10 mouse cellular contexts compared by ENCODE assay signal in genomic region chr5:100643253-100643990, GRCm38 (mm10). TPM values are rescaled to one million over a fixed set of nuclear protein-coding genes. Genes with fewer than 3 reads are reported as not detected.
DNase-seq lines count a peak whose midpoint lies in the region; ATAC-seq and TF ChIP-seq lines count a peak whose summit lies in the region.
"Had no signal": no experiment of that assay in that cellular context is flagged by ENCODE, and none has a peak within 500 bp of the region (broad histone marks: within the 10 kb centered on the region; RNA-seq: fewer than 3 reads in every experiment).

No protein-coding gene starts in this region.

- no peaks in the 10 kb centered on the region for H3K36me3 ChIP-seq in heart, embryonic 14.5 days (ENCODE audit: control insufficient read depth, insufficient read depth, low read length)
- no peaks in the 10 kb centered on the region for H3K36me3 ChIP-seq in liver, embryonic 14.5 days (replicated peaks; ENCODE audit: control insufficient read depth, insufficient read depth, low read depth)
- H3K36me3 ChIP-seq in neural tube, embryonic 15.5 days, result no peaks in the 10 kb centered on the region
- H3K36me3 ChIP-seq: embryonic facial prominence, embryonic 15.5 days; limb, embryonic 13.5 days had no signal

- H3K4me2 ChIP-seq in heart, embryonic 14.5 days (ENCODE audit: low read length), result peak overlapping the region; percentile 37
- H3K4me2 ChIP-seq in liver, embryonic 14.5 days (ENCODE audit: low read depth), result peak overlapping the region; percentile 58
- H3K4me2 ChIP-seq in neural tube, embryonic 15.5 days, result no peak overlapping the region
- H3K4me2 ChIP-seq: embryonic facial prominence, embryonic 15.5 days; limb, embryonic 13.5 days had no signal

- TF ChIP-seq CTCF in liver, embryonic 14.5 days (IDR thresholded peaks at IDR 0.05; ENCODE audit: low read depth), result no peak

- TF ChIP-seq EP300 in liver, embryonic 14.5 days (IDR thresholded peaks at IDR 0.05; ENCODE audit: low read depth), result no peak

- peaks cover 20 to 26% of the 10 kb centered on the region in 2 experiments for H3K4me1 ChIP-seq in heart, embryonic 14.5 days (ENCODE audit: control insufficient read depth in 2 of 2, insufficient read depth in 2 of 2, low read length in 2 of 2)
- H3K4me1 ChIP-seq in liver, embryonic 14.5 days (replicated peaks; ENCODE audit: control insufficient read depth in 2 of 2, insufficient read depth in 2 of 2, low read length in 1 of 2), result peaks cover 43 to 60% of the 10 kb centered on the region in 2 experiments
- no peaks in the 10 kb centered on the region for H3K4me1 ChIP-seq in neural tube, embryonic 15.5 days
- H3K4me1 ChIP-seq: embryonic facial prominence, embryonic 15.5 days; limb, embryonic 13.5 days had no signal

- H3K9ac ChIP-seq in heart, embryonic 14.5 days (ENCODE audit: low read length), result no peak overlapping the region
- H3K9ac ChIP-seq in liver, embryonic 14.5 days (replicated peaks), result peak overlapping the region; percentile 38; the same call in 1 of the 2 replicates
- no peak overlapping the region for H3K9ac ChIP-seq in neural tube, embryonic 15.5 days (replicated peaks)
- H3K9ac ChIP-seq: embryonic facial prominence, embryonic 15.5 days; limb, embryonic 13.5 days had no signal

- H3K27me3 ChIP-seq in heart, embryonic 14.5 days (ENCODE audit: control insufficient read depth, insufficient read depth, low read length), result no peaks in the 10 kb centered on the region
- H3K27me3 ChIP-seq in liver, embryonic 14.5 days (ENCODE audit: control insufficient read depth, insufficient read depth, low read length), result no peaks in the 10 kb centered on the region; the same call in 1 of the 2 replicates
- no peaks in the 10 kb centered on the region for H3K27me3 ChIP-seq in neural tube, embryonic 15.5 days (replicated peaks)
- H3K27me3 ChIP-seq: embryonic facial prominence, embryonic 15.5 days; limb, embryonic 13.5 days had no signal

- no peaks in the 10 kb centered on the region for H3K9me3 ChIP-seq in heart, embryonic 14.5 days (ENCODE audit: control insufficient read depth, low read length)
- H3K9me3 ChIP-seq in liver, embryonic 14.5 days (ENCODE audit: control insufficient read depth, low read length), result no peaks in the 10 kb centered on the region
- no peaks in the 10 kb centered on the region for H3K9me3 ChIP-seq in neural tube, embryonic 15.5 days (replicated peaks)
- H3K9me3 ChIP-seq: embryonic facial prominence, embryonic 15.5 days; limb, embryonic 13.5 days had no signal

- 52% methylated on average over 12 of the region's 12 CpGs for WGBS in heart, embryonic 14.5 days
- WGBS in liver, embryonic 14.5 days (ENCODE audit: insufficient replicate concordance), result 28% methylated on average over 12 of the region's 12 CpGs
- WGBS in neural tube, embryonic 15.5 days, result 83% methylated on average over 12 of the region's 12 CpGs

- no peak overlapping the region; a peak in 1 of 4 replicates for H3K27ac ChIP-seq in heart, embryonic 14.5 days (replicated peaks in 1 of 2; ENCODE audit: control insufficient read depth in 1 of 2, insufficient read depth in 1 of 2, low read depth in 2 of 2, low read length in 2 of 2)
- peak overlapping the region; percentile 76 for H3K27ac ChIP-seq in liver, embryonic 14.5 days
- no peak overlapping the region for H3K27ac ChIP-seq in neural tube, embryonic 15.5 days (replicated peaks)
- H3K27ac ChIP-seq: embryonic facial prominence, embryonic 15.5 days; limb, embryonic 13.5 days had no signal

- peak; percentile 7 for DNase-seq in cerebellum, adult 9-10 months
- DNase-seq in right cerebral cortex, adult 18-20 months, result peak; percentile 45
- no peak for DNase-seq in right cerebral cortex, postnatal 4 days
- DNase-seq in liver, embryonic 14.5 days (ENCODE audit: low read depth in 3 of 3, low spot score in 3 of 3), result no peak
- peak; percentile 54 for DNase-seq in thymus, postnatal 25 days

- H3K4me3 ChIP-seq in heart, embryonic 14.5 days (ENCODE audit: control insufficient read depth in 1 of 2, insufficient read depth in 1 of 2, low read depth in 1 of 2, low read length in 2 of 2), result no peak overlapping the region
- H3K4me3 ChIP-seq in liver, embryonic 14.5 days (ENCODE audit: insufficient read depth in 1 of 2, low read depth in 2 of 2, low read length in 2 of 2), result no peak overlapping the region
- no peak overlapping the region for H3K4me3 ChIP-seq in neural tube, embryonic 15.5 days (replicated peaks)
- H3K4me3 ChIP-seq: embryonic facial prominence, embryonic 15.5 days; limb, embryonic 13.5 days had no signal

- ATAC-seq in cerebellum, adult (ENCODE audit: insufficient number of reproducible peaks, low FRiP score, low TSS enrichment), result no peak
- no peak for ATAC-seq in heart, embryonic 14.5 days (ENCODE audit: insufficient number of reproducible peaks, insufficient read depth, low FRiP score, low read depth)
- no peak for ATAC-seq in liver, embryonic 14.5 days (ENCODE audit: insufficient read depth)
- no peak for ATAC-seq in neural tube, embryonic 15.5 days (ENCODE audit: low FRiP score)

RNA-seq across cellular contexts. Expression of gene Coq2, which starts 31.5 kb away (rescaled TPM):
- 83.6 and 86.4 TPM in 2 replicates for polyA plus RNA-seq in heart, embryonic 14.5 days (2014; fragmentation: Nextera tagmentation; extraction: Ambion mirVana)
- 19.2 and 23.8 TPM in 2 replicates for polyA plus RNA-seq in liver, embryonic 14.5 days (2012; rRNA removed)
- 25.7 and 29.4 TPM in 2 replicates for polyA plus RNA-seq in liver, embryonic 14.5 days (2014; fragmentation: Nextera tagmentation; extraction: Ambion mirVana)
- polyA plus RNA-seq in neural tube, embryonic 15.5 days (2015; fragmentation: Nextera tagmentation; extraction: Ambion mirVana), result 52.7 and 56.9 TPM in 2 replicates

Comparison
In these comparisons a context has a peak if more than half of its experiments do, and no peak if none do; other contexts are left out.
1. DNase-seq: peak in cerebellum, adult 9-10 months (single experiment), right cerebral cortex, adult 18-20 months (single experiment) and thymus, postnatal 25 days (single experiment); none in right cerebral cortex, postnatal 4 days (single experiment) and liver, embryonic 14.5 days (0 of 3).